Mouse (Mus musculus): ENCODE results near the gene Ykt6. TPM values are rescaled to one million over a fixed set of nuclear protein-coding genes. Genes with fewer than 3 reads are reported as not detected.

The Ykt6 gene
- polyA plus RNA-seq, 1 experiment: 89.7 TPM

GRCm38 (mm10) chr11:5916178-5916548 is 39.3 kb upstream of the Ykt6 start:
- no peak for TF ChIP-seq USF1 (IDR thresholded peaks at IDR 0.05; ENCODE audit: low read depth)
- TF ChIP-seq POLR2AphosphoS2 (IDR thresholded peaks at IDR 0.05; ENCODE audit: insufficient read length, low read depth): no peak
- no peak for TF ChIP-seq MYOG (IDR thresholded peaks at IDR 0.05; ENCODE audit: control insufficient read depth in 1 of 3, insufficient read depth in 1 of 3, insufficient read length in 2 of 3, low read depth in 2 of 3)
- TF ChIP-seq CEBPB (IDR thresholded peaks at IDR 0.05; ENCODE audit: insufficient read depth, poor library complexity, severe bottlenecking): no peak
- TF ChIP-seq MAX (IDR thresholded peaks at IDR 0.05; ENCODE audit: low read depth): no peak
- TF ChIP-seq POLR2A (IDR thresholded peaks at IDR 0.05; ENCODE audit: insufficient read length, low read depth): no peak
- no peak for TF ChIP-seq TCF3 (IDR thresholded peaks at IDR 0.05; ENCODE audit: insufficient read length, low read depth)
- TF ChIP-seq REST (IDR thresholded peaks at IDR 0.05; ENCODE audit: insufficient read depth, insufficient read length): no peak
- no peak for TF ChIP-seq SRF (IDR thresholded peaks at IDR 0.05; ENCODE audit: control insufficient read depth, insufficient read length, low read depth)
- TF ChIP-seq MYOD1 (IDR thresholded peaks at IDR 0.05; ENCODE audit: control insufficient read depth in 1 of 3, insufficient read length in 2 of 3, low read depth in 2 of 3): no peak
- no peak for TF ChIP-seq TCF12 (IDR thresholded peaks at IDR 0.05; ENCODE audit: insufficient read depth, poor library complexity, severe bottlenecking)
- TF ChIP-seq E2F4 (IDR thresholded peaks at IDR 0.05; ENCODE audit: insufficient read depth): no peak
- H3K79me2 ChIP-seq (ENCODE audit: control insufficient read depth, insufficient read depth): no peaks in the 10 kb centered on the region

DNA sequence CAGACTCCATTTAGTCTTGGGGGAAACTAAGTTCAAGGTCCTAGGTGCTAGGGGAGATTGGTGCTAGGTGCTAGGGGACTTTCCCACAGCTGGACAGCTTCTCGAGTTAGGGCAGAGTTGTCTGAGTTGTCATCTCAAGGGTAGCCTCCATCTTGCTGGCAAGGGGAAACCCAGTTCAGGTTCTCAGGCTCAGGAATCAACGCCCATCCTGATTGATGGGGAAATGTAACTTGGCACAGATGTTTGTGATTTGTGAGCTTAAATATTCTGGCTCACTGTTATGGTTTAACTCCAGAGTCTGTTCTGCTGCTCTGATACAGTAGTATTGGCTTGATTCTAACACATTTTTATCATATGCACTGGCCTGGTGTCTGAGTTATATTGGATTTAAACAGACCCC is 37.4 kb upstream of the Ykt6 start:
- no peak overlapping the region for H3K4me3 ChIP-seq
- H3ac ChIP-seq (ENCODE audit: control insufficient read depth, insufficient read length): no peak overlapping the region
- peaks cover 15% of the 10 kb centered on the region for H3K27me3 ChIP-seq (ENCODE audit: control insufficient read depth, insufficient read depth, insufficient read length)
- no peaks in the 10 kb centered on the region for H3K79me2 ChIP-seq (ENCODE audit: control insufficient read depth, insufficient read depth)
- H3K36me3 ChIP-seq (ENCODE audit: control insufficient read depth, insufficient read depth): no peaks in the 10 kb centered on the region
- H3K4me2 ChIP-seq (ENCODE audit: low read depth): no peak overlapping the region
- TF ChIP-seq POLR2A (IDR thresholded peaks at IDR 0.05; ENCODE audit: insufficient read length, low read depth) (no peak), MAX (IDR thresholded peaks at IDR 0.05; ENCODE audit: low read depth) (no peak), SRF (IDR thresholded peaks at IDR 0.05; ENCODE audit: control insufficient read depth, insufficient read length, low read depth) (no peak), TCF12 (IDR thresholded peaks at IDR 0.05; ENCODE audit: insufficient read depth, poor library complexity, severe bottlenecking) (no peak)

More at GRCm38 (mm10) chr11:5916178-5916548, 39.3 kb upstream of the Ykt6 start:
- Histone ChIP-seq H3K36me3 (ENCODE audit: control insufficient read depth, insufficient read depth) (no peaks in the 10 kb centered on the region), H3K4me3 (no peak overlapping the region), H3ac (ENCODE audit: control insufficient read depth, insufficient read length) (no peak overlapping the region), H3K27me3 (ENCODE audit: control insufficient read depth, insufficient read depth, insufficient read length) (peaks cover 6% of the 10 kb centered on the region), H3K4me2 (ENCODE audit: low read depth) (no peak overlapping the region)

GRCm38 (mm10) chr11:5919606-5920005 is 35.9 kb upstream of the Ykt6 start:
- TF ChIP-seq POLR2A (IDR thresholded peaks at IDR 0.05; ENCODE audit: insufficient read length, low read depth): no peak
- no peak for TF ChIP-seq REST (IDR thresholded peaks at IDR 0.05; ENCODE audit: insufficient read depth, insufficient read length)
- no peak for TF ChIP-seq E2F4 (IDR thresholded peaks at IDR 0.05; ENCODE audit: insufficient read depth)
- TF ChIP-seq TCF3 (IDR thresholded peaks at IDR 0.05; ENCODE audit: insufficient read length, low read depth): no peak
- no peak for TF ChIP-seq MYOD1 (IDR thresholded peaks at IDR 0.05; ENCODE audit: control insufficient read depth in 1 of 3, insufficient read length in 2 of 3, low read depth in 2 of 3)
- TF ChIP-seq MYOG (IDR thresholded peaks at IDR 0.05; ENCODE audit: control insufficient read depth in 1 of 3, insufficient read depth in 1 of 3, insufficient read length in 2 of 3, low read depth in 2 of 3): no peak

DNA sequence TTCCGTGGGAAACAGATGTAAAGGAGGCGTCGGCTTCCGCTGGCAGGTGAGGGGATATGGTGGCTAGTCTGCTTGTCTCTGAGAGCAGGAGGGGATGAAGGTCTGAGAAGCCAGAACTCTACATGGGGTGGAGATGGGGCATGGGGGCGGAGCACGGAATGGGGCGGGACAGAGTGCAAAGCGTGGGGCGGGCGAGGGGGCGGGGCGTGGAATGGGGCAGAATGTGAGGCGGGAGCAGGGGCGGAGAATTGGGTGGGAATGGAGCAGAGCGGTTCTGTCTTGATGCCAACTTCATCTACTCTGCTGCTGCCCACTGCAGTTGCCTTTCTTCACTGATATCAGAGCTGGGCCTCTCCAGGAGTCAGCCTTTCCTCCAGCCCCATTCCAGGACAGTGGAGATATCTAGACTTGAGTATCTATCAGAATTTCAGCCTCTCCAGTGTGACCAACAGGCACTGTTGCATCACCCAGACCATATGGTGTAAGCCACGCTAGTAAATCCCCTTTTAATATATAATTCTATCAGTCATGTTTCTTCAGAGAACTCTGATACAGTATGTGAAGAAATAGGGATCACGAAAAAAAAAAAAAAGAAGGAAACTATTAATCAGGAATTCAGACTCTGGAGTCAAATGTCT is 35.1 kb upstream of the Ykt6 start:
- no peak overlapping the region for H3ac ChIP-seq (ENCODE audit: control insufficient read depth, insufficient read length)
- TF ChIP-seq USF1 (IDR thresholded peaks at IDR 0.05; ENCODE audit: low read depth) (no peak), E2F4 (IDR thresholded peaks at IDR 0.05; ENCODE audit: insufficient read depth) (no peak), REST (IDR thresholded peaks at IDR 0.05; ENCODE audit: insufficient read depth, insufficient read length) (no peak), POLR2AphosphoS2 (IDR thresholded peaks at IDR 0.05; ENCODE audit: insufficient read length, low read depth) (no peak), POLR2A (IDR thresholded peaks at IDR 0.05; ENCODE audit: insufficient read length, low read depth) (no peak), MYOD1 (IDR thresholded peaks at IDR 0.05; ENCODE audit: control insufficient read depth in 1 of 3, insufficient read length in 2 of 3, low read depth in 2 of 3) (no peak), SRF (IDR thresholded peaks at IDR 0.05; ENCODE audit: control insufficient read depth, insufficient read length, low read depth) (no peak)
- H3K79me2 ChIP-seq (ENCODE audit: control insufficient read depth, insufficient read depth): no peaks in the 10 kb centered on the region
- H3K36me3 ChIP-seq (ENCODE audit: control insufficient read depth, insufficient read depth): no peaks in the 10 kb centered on the region
- H3K4me2 ChIP-seq (ENCODE audit: low read depth): no peak overlapping the region
- H3K27me3 ChIP-seq (ENCODE audit: control insufficient read depth, insufficient read depth, insufficient read length): peaks cover 20% of the 10 kb centered on the region
- H3K4me3 ChIP-seq: no peak overlapping the region

More at GRCm38 (mm10) chr11:5919606-5920005, 35.9 kb upstream of the Ykt6 start:
- peaks cover 20% of the 10 kb centered on the region for H3K27me3 ChIP-seq (ENCODE audit: control insufficient read depth, insufficient read depth, insufficient read length)
- no peak overlapping the region for H3K4me3 ChIP-seq
- no peak overlapping the region for H3ac ChIP-seq (ENCODE audit: control insufficient read depth, insufficient read length)
- H3K36me3 ChIP-seq (ENCODE audit: control insufficient read depth, insufficient read depth): no peaks in the 10 kb centered on the region
- no peaks in the 10 kb centered on the region for H3K79me2 ChIP-seq (ENCODE audit: control insufficient read depth, insufficient read depth)
- H3K4me2 ChIP-seq (ENCODE audit: low read depth): no peak overlapping the region

GRCm38 (mm10) chr11:5924699-5925098 is 30.8 kb upstream of the Ykt6 start:
- H3K79me2 ChIP-seq (ENCODE audit: control insufficient read depth, insufficient read depth): no peaks in the 10 kb centered on the region
- no peak overlapping the region for H3K4me2 ChIP-seq (ENCODE audit: low read depth)
- no peak for TF ChIP-seq SRF (IDR thresholded peaks at IDR 0.05; ENCODE audit: control insufficient read depth, insufficient read length, low read depth)
- no peak for TF ChIP-seq POLR2A (IDR thresholded peaks at IDR 0.05; ENCODE audit: insufficient read length, low read depth)
- TF ChIP-seq TCF12 (IDR thresholded peaks at IDR 0.05; ENCODE audit: insufficient read depth, poor library complexity, severe bottlenecking): no peak
- TF ChIP-seq POLR2AphosphoS2 (IDR thresholded peaks at IDR 0.05; ENCODE audit: insufficient read length, low read depth): no peak
- TF ChIP-seq MYOD1 (IDR thresholded peaks at IDR 0.05; ENCODE audit: control insufficient read depth in 1 of 3, insufficient read length in 2 of 3, low read depth in 2 of 3): no peak
- TF ChIP-seq REST (IDR thresholded peaks at IDR 0.05; ENCODE audit: insufficient read depth, insufficient read length): no peak
- no peak for TF ChIP-seq E2F4 (IDR thresholded peaks at IDR 0.05; ENCODE audit: insufficient read depth)
- TF ChIP-seq USF1 (IDR thresholded peaks at IDR 0.05; ENCODE audit: low read depth): no peak
- no peak for TF ChIP-seq MAX (IDR thresholded peaks at IDR 0.05; ENCODE audit: low read depth)
- TF ChIP-seq CEBPB (IDR thresholded peaks at IDR 0.05; ENCODE audit: insufficient read depth, poor library complexity, severe bottlenecking): no peak
- no peak for TF ChIP-seq TCF3 (IDR thresholded peaks at IDR 0.05; ENCODE audit: insufficient read length, low read depth)
- no peak for TF ChIP-seq MYOG (IDR thresholded peaks at IDR 0.05; ENCODE audit: control insufficient read depth in 1 of 3, insufficient read depth in 1 of 3, insufficient read length in 2 of 3, low read depth in 2 of 3)
- H3K27me3 ChIP-seq (ENCODE audit: control insufficient read depth, insufficient read depth, insufficient read length): peaks cover 22% of the 10 kb centered on the region
- H3K36me3 ChIP-seq (ENCODE audit: control insufficient read depth, insufficient read depth): no peaks in the 10 kb centered on the region
- no peak overlapping the region for H3ac ChIP-seq (ENCODE audit: control insufficient read depth, insufficient read length)
- H3K4me3 ChIP-seq: no peak overlapping the region
